Mouse (Mus musculus) stomach, postnatal 0 days (tissue): Measurements from ENCODE around the gene AI837181.

Experiments
- CTCF ChIP-seq: IDR thresholded peaks from 2 replicates; pipeline ENCODE4 v1.5.1; 2016; ENCODE audit warnings: antibody characterized with exemption, low read depth, mild to moderate bottlenecking, moderate library complexity
- EP300 ChIP-seq: optimal IDR thresholded peaks from 2 replicates; pipeline ENCODE3; 2016; ENCODE audit warnings: antibody characterized with exemption

- TF ChIP-seq CTCF (no peak), EP300 (no peak)
Measured at GRCm38 (mm10) chr19:5425906-5426565, 1.1 kb downstream of the AI837181 start.
